Mouse (Mus musculus) hindbrain, embryonic 11.5 days (tissue): ENCODE data around the gene Rabgap1l. TPM values are rescaled to one million over a fixed set of nuclear protein-coding genes. Genes with fewer than 3 reads are reported as not detected.
"Not testable (repeated sequence)": the region's sequence is repeated elsewhere in the genome, so short reads cannot be mapped to it uniquely, and the experiment has no call there.

Experiments
- ATAC-seq: fragments of 200-750 bp; cut with Nextera tagmentation; 2 replicates; pipeline ENCODE4 v1.8.0; 2017; ENCODE audit warnings: mild to moderate bottlenecking, moderate TSS enrichment, moderate library complexity; ENCODE audit not compliant: low FRiP score
- DNase-seq: peaks from one replicate; pipeline ENCODE4 v3.0.0-alpha.2; 2015; ENCODE audit warnings: low spot score
- H3K27ac ChIP-seq: fragments of 300-500 bp; sonication (generic); 2 replicates; pipeline ENCODE4 v1.5.1; 2014; ENCODE audit warnings: mild to moderate bottlenecking, low read depth, low read length
- H3K27me3 ChIP-seq: fragments of 300-500 bp; sonication (generic); 2 replicates; pipeline ENCODE4 v1.6.1; 2014; ENCODE audit warnings: mild to moderate bottlenecking, low read length, moderate library complexity, mixed read lengths; ENCODE audit not compliant: control insufficient read depth, insufficient read depth
- H3K36me3 ChIP-seq: fragments of 300-500 bp; sonication (generic); 2 replicates; pipeline ENCODE4 v1.6.1; 2014; ENCODE audit warnings: mild to moderate bottlenecking, low read length, moderate library complexity, mixed read lengths; ENCODE audit not compliant: control insufficient read depth, insufficient read depth
- H3K4me1 ChIP-seq: fragments of 300-500 bp; sonication (generic); replicated peaks from 2 replicates; pipeline ENCODE4 v1.6.1; 2014; ENCODE audit warnings: low read length, mixed read lengths; ENCODE audit not compliant: control insufficient read depth, insufficient read depth
- H3K4me2 ChIP-seq: fragments of 300-500 bp; sonication (generic); replicated peaks from 2 replicates; pipeline ENCODE4 v1.6.1; 2014; ENCODE audit warnings: mild to moderate bottlenecking, low read depth, low read length
- H3K4me3 ChIP-seq: fragments of 300-500 bp; sonication (generic); 2 replicates; pipeline ENCODE4 v1.5.1; 2014; ENCODE audit warnings: low read depth, low read length
- H3K9ac ChIP-seq: fragments of 300-500 bp; sonication (generic); 2 replicates; pipeline ENCODE4 v1.6.1; 2014; ENCODE audit warnings: low read depth, low read length
- H3K9me3 ChIP-seq: fragments of 300-500 bp; sonication (generic); 2 replicates; pipeline ENCODE4 v1.6.1; 2016; ENCODE audit warnings: low read length; ENCODE audit not compliant: control insufficient read depth
- WGBS: fragments of 180-500 bp; shearing (Covaris S2); extraction: QIAGEN DNeasy Blood & Tissue Kit; methylation state at CpG from one replicate; pipeline ENCODE4 v1.1.7; 2014; 5-methylcytosine and 5-hydroxymethylcytosine counted together
- polyA plus RNA-seq: library from polyadenylated mRNA; unstranded; fragments of >200 nt; fragmentation: Nextera tagmentation; extraction: Ambion mirVana; gene quantifications from 2 replicates; pipeline ENCODE4 v1.2.1, GENCODE M21; 2014

Gene Rabgap1l
- polyA plus RNA-seq, 1 experiment from 2014 or later = 20.0 TPM

GRCm38 (mm10) chr1:160672088-160672814 is 120.8 kb downstream of the Rabgap1l start:
- ATAC-seq (no peak), DNase-seq (no peak)
- H3K9me3 ChIP-seq = no peaks in the 10 kb centered on the region
- H3K4me2 ChIP-seq = no peak overlapping the region
- H3K4me1 ChIP-seq = no peaks in the 10 kb centered on the region
- H3K36me3 ChIP-seq = no peaks in the 10 kb centered on the region
- no peak overlapping the region for H3K27ac ChIP-seq
- no peak overlapping the region for H3K9ac ChIP-seq
- WGBS = 83% methylated on average over 3 of the region's 3 CpGs
- H3K4me3 ChIP-seq = no peak overlapping the region
- no peaks in the 10 kb centered on the region for H3K27me3 ChIP-seq

GRCm38 (mm10) chr1:160655806-160656470 is 137.1 kb downstream of the Rabgap1l start:
- Histone ChIP-seq H3K4me1 (no peaks in the 10 kb centered on the region), H3K4me2 (no peak overlapping the region), H3K36me3 (no peaks in the 10 kb centered on the region), H3K9ac (no peak overlapping the region), H3K9me3 (no peaks in the 10 kb centered on the region), H3K4me3 (no peak overlapping the region), H3K27me3 (no peaks in the 10 kb centered on the region), H3K27ac (no peak overlapping the region)
- no peak for ATAC-seq
- no peak for DNase-seq
- WGBS = 76% methylated on average over 2 of the region's 2 CpGs

GRCm38 (mm10) chr1:160651691-160652090 is 141.3 kb downstream of the Rabgap1l start:
- DNase-seq (no peak), ATAC-seq (no peak)
- no peak overlapping the region for H3K4me2 ChIP-seq
- no peak overlapping the region for H3K4me3 ChIP-seq
- no peak overlapping the region for H3K9ac ChIP-seq
- H3K27me3 ChIP-seq = no peaks in the 10 kb centered on the region
- WGBS = 44% methylated on average over 3 of the region's 3 CpGs
- H3K27ac ChIP-seq = no peak overlapping the region
- H3K36me3 ChIP-seq = no peaks in the 10 kb centered on the region
- H3K9me3 ChIP-seq = no peaks in the 10 kb centered on the region
- no peaks in the 10 kb centered on the region for H3K4me1 ChIP-seq

- H3K9me3 ChIP-seq = no peaks in the 10 kb centered on the region
- no peak overlapping the region for H3K27ac ChIP-seq
- ATAC-seq = no peak
- no peak overlapping the region for H3K4me3 ChIP-seq
- no peaks in the 10 kb centered on the region for H3K4me1 ChIP-seq
- H3K4me2 ChIP-seq = no peak overlapping the region
- no peak for DNase-seq
- H3K36me3 ChIP-seq = no peaks in the 10 kb centered on the region
- no peak overlapping the region for H3K9ac ChIP-seq
- no peaks in the 10 kb centered on the region for H3K27me3 ChIP-seq
- 89% methylated on average over 3 of the region's 3 CpGs for WGBS
Observed at GRCm38 (mm10) chr1:160645416-160645815, 147.6 kb downstream of the Rabgap1l start.

- no peak for DNase-seq
- no peak overlapping the region for H3K4me3 ChIP-seq
- no peaks in the 10 kb centered on the region for H3K4me1 ChIP-seq
- ATAC-seq = no peak
- H3K36me3 ChIP-seq = no peaks in the 10 kb centered on the region
- 88% methylated on average over 12 of the region's 12 CpGs for WGBS
- no peaks in the 10 kb centered on the region for H3K27me3 ChIP-seq
- H3K4me2 ChIP-seq = no peak overlapping the region
- H3K27ac ChIP-seq = no peak overlapping the region
- H3K9ac ChIP-seq = no peak overlapping the region
- no peaks in the 10 kb centered on the region for H3K9me3 ChIP-seq
Observed at GRCm38 (mm10) chr1:160628213-160628932, 164.6 kb downstream of the Rabgap1l start.

- H3K36me3 ChIP-seq, H3K9ac ChIP-seq, H3K4me3 ChIP-seq, H3K4me1 ChIP-seq, H3K9me3 ChIP-seq, H3K4me2 ChIP-seq, H3K27me3 ChIP-seq, ATAC-seq, H3K27ac ChIP-seq, DNase-seq: not testable (repeated sequence)
- WGBS = 74% methylated on average over 4 of the region's 4 CpGs
Observed at GRCm38 (mm10) chr1:160624354-160625120, 168.5 kb downstream of the Rabgap1l start.

GRCm38 (mm10) chr1:160618201-160618600 is 174.8 kb downstream of the Rabgap1l start:
- H3K9ac ChIP-seq = no peak overlapping the region
- WGBS = 87% methylated on average over 2 of the region's 2 CpGs
- no peak overlapping the region for H3K4me2 ChIP-seq
- no peak overlapping the region for H3K4me3 ChIP-seq
- H3K27ac ChIP-seq = no peak overlapping the region
- no peaks in the 10 kb centered on the region for H3K4me1 ChIP-seq
- DNase-seq (no peak), ATAC-seq (no peak)
- no peaks in the 10 kb centered on the region for H3K9me3 ChIP-seq
- H3K36me3 ChIP-seq = no peaks in the 10 kb centered on the region
- no peaks in the 10 kb centered on the region for H3K27me3 ChIP-seq

GRCm38 (mm10) chr1:160606425-160606824 is 186.6 kb downstream of the Rabgap1l start:
- DNase-seq (no peak), ATAC-seq (no peak)
- no peak overlapping the region for H3K4me3 ChIP-seq
- H3K4me1 ChIP-seq = no peaks in the 10 kb centered on the region
- H3K27me3 ChIP-seq = no peaks in the 10 kb centered on the region
- H3K4me2 ChIP-seq = no peak overlapping the region
- H3K27ac ChIP-seq = no peak overlapping the region
- H3K36me3 ChIP-seq = no peaks in the 10 kb centered on the region
- H3K9ac ChIP-seq = no peak overlapping the region
- H3K9me3 ChIP-seq = no peaks in the 10 kb centered on the region
- WGBS = 87% methylated on average over 2 of the region's 2 CpGs
